Comparison of ENCODE assay signal across 8 mouse cellular contexts in the genomic region with DNA sequence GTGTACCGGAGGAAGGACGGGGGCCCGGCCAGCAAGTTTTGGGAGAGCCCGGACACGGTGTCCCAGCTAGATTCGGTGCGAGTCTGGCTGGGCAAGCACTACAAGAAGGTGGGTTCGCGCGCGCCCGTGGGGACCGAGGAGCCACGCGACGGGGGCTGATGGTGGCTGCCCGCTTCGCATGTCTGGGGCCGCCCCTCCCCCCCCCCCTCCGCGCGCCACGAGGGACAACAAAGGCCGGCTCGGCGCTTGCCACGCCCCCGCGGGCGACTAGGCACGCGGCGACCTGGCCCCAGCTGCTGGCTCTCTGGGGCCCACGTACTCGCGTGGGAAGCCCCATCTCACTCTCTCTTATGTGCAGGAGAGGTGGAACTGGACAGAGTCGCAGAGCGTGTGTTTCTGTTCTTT. TPM values are rescaled to one million over a fixed set of nuclear protein-coding genes. Genes with fewer than 3 reads are reported as not detected.
DNase-seq lines count a peak whose midpoint lies in the region; ATAC-seq and TF ChIP-seq lines count a peak whose summit lies in the region.

No protein-coding gene starts in this region.

- peak; percentile 63 for ATAC-seq in forebrain, embryonic 16.5 days
- peak; percentile 81 for ATAC-seq in neural tube, embryonic 12.5 days (ENCODE audit: low FRiP score, low read depth)

- peak overlapping the region; percentile 71 for H3K27ac ChIP-seq in spleen, adult 2 months (ENCODE audit: insufficient read depth, low read length)
- peak overlapping the region; percentile 87 for H3K27ac ChIP-seq in forebrain, embryonic 16.5 days (ENCODE audit: low read length)
- H3K27ac ChIP-seq in liver, adult 2 months (replicated peaks; ENCODE audit: insufficient read depth, low read depth, low read length) = peak overlapping the region; percentile 63
- peak overlapping the region; percentile 82 for H3K27ac ChIP-seq in neural tube, embryonic 12.5 days

- peaks cover 16% of the 10 kb centered on the region for H3K79me2 ChIP-seq in liver, adult 2 months (ENCODE audit: control insufficient read depth, insufficient read depth, low read length)

- no peaks in the 10 kb centered on the region for H3K9me3 ChIP-seq in forebrain, embryonic 16.5 days (ENCODE audit: control insufficient read depth, low read length)
- no peaks in the 10 kb centered on the region for H3K9me3 ChIP-seq in neural tube, embryonic 12.5 days

- H3K4me3 ChIP-seq in spleen, adult 2 months (ENCODE audit: extremely low read depth, insufficient read depth, insufficient read length) = peak overlapping the region; percentile 79
- H3K4me3 ChIP-seq in forebrain, embryonic 16.5 days (replicated peaks; ENCODE audit: low read length) = peak overlapping the region; percentile 98
- peak overlapping the region; percentile 72 for H3K4me3 ChIP-seq in liver, adult 2 months (ENCODE audit: insufficient read depth, low read depth, low read length)
- peak overlapping the region; percentile 91 for H3K4me3 ChIP-seq in neural tube, embryonic 12.5 days

- H3K27me3 ChIP-seq in spleen, adult 2 months (ENCODE audit: control insufficient read depth, insufficient read depth, low read length) = no peaks in the 10 kb centered on the region
- no peaks in the 10 kb centered on the region for H3K27me3 ChIP-seq in forebrain, embryonic 16.5 days (replicated peaks; ENCODE audit: control insufficient read depth, insufficient read depth, low read length)
- no peaks in the 10 kb centered on the region for H3K27me3 ChIP-seq in liver, adult 2 months (ENCODE audit: control insufficient read depth, insufficient read depth, low read length)
- H3K27me3 ChIP-seq in neural tube, embryonic 12.5 days (replicated peaks) = no peaks in the 10 kb centered on the region

- peaks cover 6% of the 10 kb centered on the region; the same call in 1 of the 2 replicates for H3K36me3 ChIP-seq in spleen, adult 2 months (ENCODE audit: control insufficient read depth, insufficient read depth, low read length)
- no peaks in the 10 kb centered on the region for H3K36me3 ChIP-seq in forebrain, embryonic 16.5 days (ENCODE audit: control insufficient read depth, insufficient read depth)
- H3K36me3 ChIP-seq in liver, adult 2 months (ENCODE audit: control insufficient read depth, insufficient read depth, low read length) = peaks cover 11% of the 10 kb centered on the region; the same call in 1 of the 2 replicates
- peaks cover 21% of the 10 kb centered on the region for H3K36me3 ChIP-seq in neural tube, embryonic 12.5 days

- peak; percentile 70 for DNase-seq in adrenal gland, postnatal 14 days
- DNase-seq in adrenal gland, adult 2 months = no peak
- DNase-seq in spleen, adult 2 months (ENCODE audit: low read depth in 1 of 2, low spot score in 2 of 2) = peak in 1 of 2 experiments; percentile 14
- no peak for DNase-seq in spleen, adult 12 weeks (ENCODE audit: low spot score)
- no peak for DNase-seq in liver, adult 2 months (ENCODE audit: extremely low read depth, low read depth, low spot score)
- no peak for DNase-seq in gastrocnemius, adult 18-20 months (ENCODE audit: low spot score)

- under 1% methylated on average over 35 of the region's 38 CpGs for WGBS in spleen, adult 2 months
- under 1% methylated on average over 22 of the region's 38 CpGs for whole genome bisulfite sequencing in forebrain, embryonic 16.5 days
- WGBS in liver, adult 2 months = under 1% methylated on average over 31 of the region's 38 CpGs
- WGBS in neural tube, embryonic 12.5 days = under 1% methylated on average over 38 of the region's 38 CpGs

- peaks cover 8% of the 10 kb centered on the region; the same call in 1 of the 2 replicates for H3K4me1 ChIP-seq in spleen, adult 2 months (ENCODE audit: control insufficient read depth, insufficient read depth, insufficient read length)
- H3K4me1 ChIP-seq in forebrain, embryonic 16.5 days (replicated peaks; ENCODE audit: control insufficient read depth, insufficient read depth, low read length) = peaks cover 29% of the 10 kb centered on the region
- H3K4me1 ChIP-seq in liver, adult 2 months (ENCODE audit: control insufficient read depth, insufficient read depth, low read length) = peaks cover 6% of the 10 kb centered on the region; the same call in 1 of the 2 replicates
- peaks cover 26% of the 10 kb centered on the region for H3K4me1 ChIP-seq in neural tube, embryonic 12.5 days

- no peak for TF ChIP-seq POLR2A in spleen, adult 2 months (IDR thresholded peaks at IDR 0.05; ENCODE audit: low read depth, low read length)
- no peak for TF ChIP-seq POLR2A in liver, adult 2 months (IDR thresholded peaks at IDR 0.05; ENCODE audit: extremely low read depth, insufficient read depth, low read length)

- peak overlapping the region; percentile 52 for H3K4me2 ChIP-seq in forebrain, embryonic 16.5 days (ENCODE audit: low read length)
- peak overlapping the region; percentile 68 for H3K4me2 ChIP-seq in neural tube, embryonic 12.5 days (replicated peaks)

- no peak for TF ChIP-seq CTCF in spleen, adult 2 months (IDR thresholded peaks at IDR 0.05; ENCODE audit: extremely low read depth, insufficient read depth, insufficient read length, insufficient replicate concordance)
- no peak for TF ChIP-seq CTCF in liver, adult 2 months (IDR thresholded peaks at IDR 0.05; ENCODE audit: low read depth, low read length)

- peak overlapping the region; percentile 99 for H3K9ac ChIP-seq in forebrain, embryonic 16.5 days (replicated peaks; ENCODE audit: low read depth, low read length)
- H3K9ac ChIP-seq in liver, adult 2 months (ENCODE audit: low read depth, low read length) = peak overlapping the region; percentile 92
- peak overlapping the region; percentile 94 for H3K9ac ChIP-seq in neural tube, embryonic 12.5 days

RNA-seq across cellular contexts. Expression of a gene that starts 14.6 kb away (rescaled TPM):
- total RNA-seq in adrenal gland, postnatal 14 days (2021) = 82.6 and 95.2 TPM in 2 replicates
- total RNA-seq in adrenal gland, adult 2 months (2021) = 100 to 1,000 TPM in 1 of 2 experiments, 10 to 100 TPM in 1; 92.7 to 102 TPM
- 52.9 and 68.1 TPM in 2 replicates for polyA plus RNA-seq in adrenal gland, adult 2 months (2012; rRNA removed)
- 66.2 and 68.2 TPM in 2 replicates for polyA plus RNA-seq in spleen, adult 2 months (2012; rRNA removed)
- polyA plus RNA-seq in forebrain, embryonic 16.5 days (2015; fragmentation: Nextera tagmentation; extraction: Ambion mirVana) = 221 and 253 TPM in 2 replicates
- total RNA-seq in liver, adult 2 months (2014; rRNA removed) = 20.6 and 24.8 TPM in 2 replicates
- polyA plus RNA-seq in liver, adult 2 months (2012; rRNA removed) = 35.0 and 48.5 TPM in 2 replicates
- polyA plus RNA-seq in neural tube, embryonic 12.5 days (2016; fragmentation: Nextera tagmentation; extraction: Ambion mirVana) = 200 and 203 TPM in 2 replicates
- total RNA-seq in gastrocnemius, adult 18-20 months (2021) = 10 to 100 TPM; 31.6 to 32.5 TPM

RNA-seq across cellular contexts. Expression of a gene that starts 14.7 kb away (rescaled TPM):
- total RNA-seq in adrenal gland, postnatal 14 days (2021) = 55.9 and 57.0 TPM in 2 replicates
- total RNA-seq in adrenal gland, adult 2 months (2021) = 10 to 100 TPM; 46.1 to 58.3 TPM
- polyA plus RNA-seq in adrenal gland, adult 2 months (2012; rRNA removed) = 20.8 and 26.4 TPM in 2 replicates
- 10.6 and 15.2 TPM in 2 replicates for polyA plus RNA-seq in spleen, adult 2 months (2012; rRNA removed)
- 134 and 143 TPM in 2 replicates for polyA plus RNA-seq in forebrain, embryonic 16.5 days (2015; fragmentation: Nextera tagmentation; extraction: Ambion mirVana)
- 9.8 and 11.3 TPM in 2 replicates for total RNA-seq in liver, adult 2 months (2014; rRNA removed)
- polyA plus RNA-seq in liver, adult 2 months (2012; rRNA removed) = 6.6 and 7.5 TPM in 2 replicates
- polyA plus RNA-seq in neural tube, embryonic 12.5 days (2016; fragmentation: Nextera tagmentation; extraction: Ambion mirVana) = 172 and 185 TPM in 2 replicates
- 10 to 100 TPM; 23.4 to 24.3 TPM for total RNA-seq in gastrocnemius, adult 18-20 months (2021)
